Mouse (Mus musculus) MEL (cell line): ENCODE measurements around the gene AC124502.3. TPM values are rescaled to one million over a fixed set of nuclear protein-coding genes. Genes with fewer than 3 reads are reported as not detected.

Source experiments
- DNase-seq: peaks from one replicate; pipeline ENCODE4 v3.0.0; 2011; ENCODE audit warnings: low read depth, low spot score
- H3K27ac ChIP-seq: 2 replicates; pipeline ENCODE4 v1.5.1; 2012; ENCODE audit warnings: low read depth, mild to moderate bottlenecking, control low read depth, low read length, moderate library complexity; ENCODE audit not compliant: control insufficient read depth
- H3K27me3 ChIP-seq, 2 experiments: fragments of 150-350 bp in 1 of 2; sonication (generic) in 1 of 2; 2 replicates each; pipeline ENCODE4 v1.6.1; 2012; ENCODE audit warnings: low read length in 2 of 2, mild to moderate bottlenecking in 2 of 2, improper control_type of control experiment in 1 of 2, moderate library complexity in 1 of 2; ENCODE audit not compliant: insufficient read depth in 2 of 2, control insufficient read depth in 1 of 2
- H3K36me3 ChIP-seq, 2 experiments: 2 replicates each; pipeline ENCODE4 v1.6.1; 2012 to 2014; ENCODE audit warnings: low read length in 2 of 2, improper control_type of control experiment in 1 of 2, inconsistent platforms in 1 of 2, mild to moderate bottlenecking in 1 of 2; ENCODE audit not compliant: insufficient read depth in 2 of 2, control insufficient read depth in 1 of 2
- H3K4me1 ChIP-seq, 2 experiments: fragments of 150-350 bp in 1 of 2; sonication (generic) in 1 of 2; 2 replicates each; pipeline ENCODE4 v1.6.1; 2012; ENCODE audit warnings: low read length in 2 of 2, improper control_type of control experiment in 1 of 2, mild to moderate bottlenecking in 1 of 2; ENCODE audit not compliant: insufficient read depth in 2 of 2, control insufficient read depth in 1 of 2
- H3K4me3 ChIP-seq, 2 experiments: fragments of 150-350 bp in 1 of 2; sonication (generic) in 1 of 2; 2 replicates each; pipeline ENCODE4 v1.5.1; 2012; ENCODE audit warnings: low read depth in 2 of 2, low read length in 2 of 2, mild to moderate bottlenecking in 2 of 2, moderate library complexity in 2 of 2, control low read depth in 1 of 2, improper control_type of control experiment in 1 of 2; ENCODE audit not compliant: control insufficient read depth in 1 of 2, insufficient read depth in 1 of 2
- H3K79me2 ChIP-seq: 2 replicates; pipeline ENCODE4 v1.6.1; 2012; ENCODE audit warnings: mild to moderate bottlenecking, low read length, moderate library complexity; ENCODE audit not compliant: control insufficient read depth, poor library complexity, insufficient read depth
- H3K9ac ChIP-seq: 2 replicates; pipeline ENCODE4 v1.6.1; 2012; ENCODE audit warnings: low read depth, mild to moderate bottlenecking, control low read depth, low read length, moderate library complexity; ENCODE audit not compliant: control insufficient read depth, poor library complexity, severe bottlenecking
- H3K9me3 ChIP-seq: fragments of 150-350 bp; sonication (generic); replicated peaks from 2 replicates; pipeline ENCODE4 v1.6.1; 2012; ENCODE audit warnings: mild to moderate bottlenecking, low read length, improper control_type of control experiment, moderate library complexity; ENCODE audit not compliant: insufficient read depth
- CHD2 ChIP-seq: IDR thresholded peaks from 2 replicates; pipeline ENCODE4 v1.6.1; 2011; ENCODE audit warnings: low read length, improper control_type of control experiment
- CTCF ChIP-seq, 3 experiments: IDR thresholded peaks in 2 of 3; conservative IDR thresholded peaks in 1 of 3; 2 replicates each; pipeline ENCODE4 v1.5.1; 2011 to 2012; ENCODE audit warnings: low read length in 3 of 3, low read depth in 2 of 3, mild to moderate bottlenecking in 2 of 3, improper control_type of control experiment in 1 of 3, inconsistent platforms in 1 of 3, mixed read lengths in 1 of 3, moderate library complexity in 1 of 3; ENCODE audit not compliant: control insufficient read depth in 1 of 3, insufficient read depth in 1 of 3, poor library complexity in 1 of 3, severe bottlenecking in 1 of 3
- ELF1 ChIP-seq: IDR thresholded peaks from 2 replicates; pipeline ENCODE4 v1.6.1; 2014; ENCODE audit warnings: low read depth, mild to moderate bottlenecking, inconsistent platforms, low read length, improper control_type of control experiment, moderate library complexity
- EP300 ChIP-seq, 2 experiments: IDR thresholded peaks; 2 replicates each; pipeline ENCODE4 v1.6.1; 2011; ENCODE audit warnings: improper control_type of control experiment in 2 of 2, low read length in 2 of 2, low read depth in 1 of 2, mild to moderate bottlenecking in 1 of 2
- ETS1 ChIP-seq: IDR thresholded peaks from 2 replicates; pipeline ENCODE4 v1.6.1; 2012; ENCODE audit warnings: low read depth, mild to moderate bottlenecking, inconsistent platforms, low read length, improper control_type of control experiment, moderate library complexity
- GATA1 ChIP-seq: IDR thresholded peaks from 2 replicates; pipeline ENCODE4 v1.6.1; 2011; ENCODE audit warnings: low read depth, low read length, improper control_type of control experiment
- JUND ChIP-seq: IDR thresholded peaks from 2 replicates; pipeline ENCODE4 v1.6.1; 2011; ENCODE audit warnings: low read depth, mild to moderate bottlenecking, improper control_type of control experiment, low read length
- KAT2A ChIP-seq: conservative IDR thresholded peaks from 2 replicates; pipeline ENCODE4 v1.6.1; 2012; ENCODE audit warnings: low read depth, low read length, improper control_type of control experiment, inconsistent platforms
- MAX ChIP-seq: IDR thresholded peaks from 2 replicates; pipeline ENCODE4 v1.6.1; 2011; ENCODE audit warnings: low read length, improper control_type of control experiment
- MAZ ChIP-seq: IDR thresholded peaks from 2 replicates; pipeline ENCODE4 v1.6.1; 2012; ENCODE audit warnings: low read depth, mild to moderate bottlenecking, inconsistent platforms, low read length, improper control_type of control experiment
- MEF2A ChIP-seq: IDR thresholded peaks from 2 replicates; pipeline ENCODE4 v1.6.1; 2014; ENCODE audit warnings: low read depth, mild to moderate bottlenecking, inconsistent platforms, low read length, improper control_type of control experiment; ENCODE audit not compliant: poor library complexity, insufficient replicate concordance, severe bottlenecking; ENCODE audit errors: extremely low read depth
- MXI1 ChIP-seq: IDR thresholded peaks from 2 replicates; pipeline ENCODE4 v1.6.1; 2011; ENCODE audit warnings: mild to moderate bottlenecking, low read depth, low read length, improper control_type of control experiment
- NRF1 ChIP-seq: IDR thresholded peaks from 2 replicates; pipeline ENCODE4 v1.6.1; 2014; ENCODE audit warnings: low read depth, mild to moderate bottlenecking, inconsistent platforms, low read length, improper control_type of control experiment, moderate library complexity; ENCODE audit not compliant: poor library complexity, insufficient read depth, severe bottlenecking
- POLR2A ChIP-seq, 2 experiments: IDR thresholded peaks; 2 replicates each; pipeline ENCODE4 v1.6.1; 2011 to 2012; ENCODE audit warnings: low read length in 2 of 2, mild to moderate bottlenecking in 2 of 2, control low read depth in 1 of 2, improper control_type of control experiment in 1 of 2, low read depth in 1 of 2, moderate library complexity in 1 of 2; ENCODE audit not compliant: control insufficient read depth in 1 of 2, insufficient read depth in 1 of 2, poor library complexity in 1 of 2
- POLR2AphosphoS2 ChIP-seq: IDR thresholded peaks from 2 replicates; pipeline ENCODE4 v1.6.1; 2011; ENCODE audit warnings: low read length, improper control_type of control experiment
- POLR2AphosphoS5 ChIP-seq: IDR thresholded peaks from 2 replicates; pipeline ENCODE4 v1.6.1; 2012; ENCODE audit warnings: low read depth, borderline replicate concordance, mild to moderate bottlenecking, inconsistent platforms, low read length, moderate library complexity, mixed read lengths
- RAD21 ChIP-seq: IDR thresholded peaks from 2 replicates; pipeline ENCODE4 v1.6.1; 2011; ENCODE audit warnings: mild to moderate bottlenecking, low read depth, low read length, improper control_type of control experiment
- RCOR1 ChIP-seq: IDR thresholded peaks from 2 replicates; pipeline ENCODE4 v1.6.1; 2012; ENCODE audit warnings: low read depth, mild to moderate bottlenecking, inconsistent platforms, low read length, improper control_type of control experiment
- SIN3A ChIP-seq: IDR thresholded peaks from 2 replicates; pipeline ENCODE4 v1.6.1; 2012; ENCODE audit warnings: low read length, improper control_type of control experiment, inconsistent platforms
- SMC3 ChIP-seq: IDR thresholded peaks from 2 replicates; pipeline ENCODE4 v1.6.1; 2011; ENCODE audit warnings: low read depth, low read length, improper control_type of control experiment
- TAL1 ChIP-seq: IDR thresholded peaks from 2 replicates; pipeline ENCODE4 v1.6.1; 2012; ENCODE audit warnings: mild to moderate bottlenecking, inconsistent platforms, low read length, moderate library complexity, mixed read lengths
- TCF12 ChIP-seq: IDR thresholded peaks from 2 replicates; pipeline ENCODE4 v1.6.1; 2014; ENCODE audit warnings: low read depth, mild to moderate bottlenecking, inconsistent platforms, low read length, improper control_type of control experiment, moderate library complexity
- ZC3H11A ChIP-seq: IDR thresholded peaks from 2 replicates; pipeline ENCODE4 v1.6.1; 2012; ENCODE audit warnings: low read depth, mild to moderate bottlenecking, inconsistent platforms, low read length, improper control_type of control experiment
- ZKSCAN1 ChIP-seq: IDR thresholded peaks from 2 replicates; pipeline ENCODE4 v1.6.1; 2012; ENCODE audit warnings: low read depth, mild to moderate bottlenecking, inconsistent platforms, low read length, improper control_type of control experiment, moderate library complexity
- ZMIZ1 ChIP-seq: IDR thresholded peaks from 2 replicates; pipeline ENCODE4 v1.6.1; 2012; ENCODE audit warnings: low read depth, mild to moderate bottlenecking, inconsistent platforms, low read length, improper control_type of control experiment, moderate library complexity
- polyA plus RNA-seq, 2 experiments: library from polyadenylated mRNA; stranded (reverse) in 1 of 2; unstranded in 1 of 2; fragments of >175 nt in 1 of 2; fragments of >200 nt in 1 of 2; gene quantifications; 2 replicates each; pipeline versions ENCODE4 v1.2.1 to v1.2.4; 2012; ENCODE audit warnings: low replicate concordance in 2 of 2, low read depth in 1 of 2; ENCODE audit not compliant: insufficient read length in 2 of 2, insufficient read depth in 1 of 2, missing spikeins in 1 of 2
- total RNA-seq: library from RNA; depleted of rRNA; stranded (reverse); fragments of 300-350 nt; gene quantifications from 2 replicates; pipeline ENCODE4 v1.2.3, GENCODE M21; 2012

Gene AC124502.3
- total and polyA plus RNA-seq, 3 experiments: 0.75 to 2.1 TPM; not detected in 1

DNA sequence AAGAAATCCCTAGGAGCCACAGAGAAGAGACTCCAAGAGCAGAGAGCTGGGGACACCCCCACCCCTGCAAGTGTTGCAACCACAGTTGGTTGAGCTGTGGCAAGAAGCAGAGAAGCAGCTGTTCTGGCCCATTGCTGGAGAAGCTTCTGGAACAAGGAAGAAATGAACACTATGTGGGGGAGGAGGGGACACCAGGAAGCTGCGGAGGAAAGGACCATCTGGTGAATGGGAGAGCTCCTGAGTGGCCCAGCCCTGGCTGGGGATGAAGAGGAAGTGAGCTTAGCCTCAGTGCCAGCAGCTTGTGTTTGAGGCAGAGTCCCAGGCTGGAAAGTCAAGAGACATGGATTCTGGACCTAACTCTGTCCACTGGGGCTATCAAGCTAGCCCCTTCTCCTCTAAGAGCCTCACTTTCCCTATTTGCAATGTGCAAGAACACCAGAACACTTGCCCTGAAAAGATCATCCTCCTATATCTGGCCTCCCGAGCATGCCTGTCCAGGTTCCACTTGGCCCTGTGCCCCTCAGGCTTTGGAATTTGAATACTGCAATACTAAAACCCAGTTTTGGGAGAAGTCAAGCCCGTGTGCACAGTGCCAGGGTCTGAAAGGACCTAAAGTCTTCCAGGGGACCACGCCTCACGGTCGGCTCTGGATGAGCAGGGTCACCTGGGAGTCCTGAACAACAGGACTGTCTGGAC is 39.1 kb upstream of the AC124502.3 start:
- no peak for DNase-seq
- H3K27me3 ChIP-seq: peaks cover 0 to 10% of the 10 kb centered on the region in 2 experiments
- no peaks in the 10 kb centered on the region for H3K36me3 ChIP-seq
- no peaks in the 10 kb centered on the region for H3K9me3 ChIP-seq
- H3K4me3 ChIP-seq: no peak overlapping the region
- H3K4me1 ChIP-seq: no peaks in the 10 kb centered on the region
- no peak overlapping the region for H3K27ac ChIP-seq
- H3K79me2 ChIP-seq: no peaks in the 10 kb centered on the region
- TF ChIP-seq CTCF (IDR thresholded peaks at IDR 0.05 in 2 of 3, conservative IDR thresholded peaks at IDR 0.05 in 1 of 3; ENCODE audit: control insufficient read depth in 1 of 3, insufficient read depth in 1 of 3, low read depth in 2 of 3, low read length in 3 of 3, poor library complexity in 1 of 3, severe bottlenecking in 1 of 3): no peak
- TF ChIP-seq TCF12: no peak
- TF ChIP-seq RCOR1: no peak
- no peak for TF ChIP-seq ELF1
- no peak for TF ChIP-seq POLR2A (IDR thresholded peaks at IDR 0.05; ENCODE audit: control insufficient read depth in 1 of 2, insufficient read depth in 1 of 2, low read depth in 1 of 2, low read length in 2 of 2, poor library complexity in 1 of 2)
- TF ChIP-seq MXI1: no peak
- no peak for TF ChIP-seq ETS1
- TF ChIP-seq POLR2AphosphoS5: no peak
- TF ChIP-seq MEF2A: no peak
- no peak for TF ChIP-seq KAT2A
- TF ChIP-seq TAL1: no peak
- no peak for TF ChIP-seq MAX
- no peak for TF ChIP-seq SIN3A
- no peak for TF ChIP-seq POLR2AphosphoS2
- TF ChIP-seq ZMIZ1: no peak
- TF ChIP-seq JUND: no peak
- TF ChIP-seq EP300 (IDR thresholded peaks at IDR 0.05; ENCODE audit: low read depth in 1 of 2, low read length in 2 of 2): no peak
- no peak overlapping the region for H3K9ac ChIP-seq

DNA sequence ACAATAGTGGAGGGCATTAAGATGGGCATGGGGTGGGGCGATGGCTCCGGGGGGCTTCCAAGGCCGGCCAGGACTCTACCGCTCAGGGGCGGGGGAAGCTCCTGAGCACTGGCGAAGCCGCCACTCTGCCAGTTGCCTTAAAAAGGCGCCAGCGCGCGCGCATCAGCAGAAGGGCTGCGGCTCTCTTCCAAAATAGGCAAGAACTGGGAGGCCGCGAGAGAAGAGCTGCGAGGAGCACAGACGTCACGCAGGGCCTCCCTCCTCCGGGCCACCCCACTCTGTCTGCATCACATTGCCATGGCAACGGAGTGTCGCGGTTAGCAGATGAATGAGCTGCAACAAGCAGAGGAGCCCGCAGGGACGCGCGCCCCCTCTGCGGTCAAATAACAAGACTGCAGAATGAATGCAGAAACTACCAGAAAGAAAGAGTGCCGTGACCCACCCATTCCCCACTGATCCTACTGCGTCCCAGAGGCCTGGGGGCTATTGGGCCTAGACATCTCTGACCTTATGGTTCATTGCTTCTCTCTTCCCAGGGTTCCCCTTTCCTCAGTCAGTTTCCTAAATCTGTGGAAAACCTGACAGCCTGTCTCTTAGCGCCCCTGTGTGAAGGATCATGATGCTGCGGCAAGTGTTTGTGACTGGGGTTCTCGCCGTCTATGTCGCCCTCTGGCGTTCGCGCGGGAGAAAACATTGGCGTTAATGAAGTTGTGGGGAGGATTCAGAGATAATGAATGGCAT is 36.9 kb upstream of the AC124502.3 start:
- peak; percentile 77 for DNase-seq
- Histone ChIP-seq H3K4me1 (no peaks in the 10 kb centered on the region), H3K79me2 (no peaks in the 10 kb centered on the region), H3K4me3 (no peak overlapping the region), H3K9me3 (no peaks in the 10 kb centered on the region), H3K9ac (no peak overlapping the region), H3K36me3 (no peaks in the 10 kb centered on the region), H3K27ac (no peak overlapping the region), H3K27me3 (peaks cover 0 to 13% of the 10 kb centered on the region in 2 experiments)
- peak; percentile 88 for TF ChIP-seq SMC3
- no peak for TF ChIP-seq MAZ
- TF ChIP-seq CTCF (IDR thresholded peaks at IDR 0.05 in 2 of 3, conservative IDR thresholded peaks at IDR 0.05 in 1 of 3; ENCODE audit: control insufficient read depth in 1 of 3, insufficient read depth in 1 of 3, low read depth in 2 of 3, low read length in 3 of 3, poor library complexity in 1 of 3, severe bottlenecking in 1 of 3): peak; percentile 82 to 97 (median 86)
- no peak for TF ChIP-seq NRF1
- TF ChIP-seq RAD21: peak; percentile 84
- peak; percentile 72 for TF ChIP-seq ZC3H11A
- no peak for TF ChIP-seq CHD2
- no peak for TF ChIP-seq SIN3A
- TF ChIP-seq GATA1: 0 out of 2 replicates have a peak, but pooled peaks have one; percentile 8
- TF ChIP-seq MXI1: no peak
- TF ChIP-seq ZKSCAN1: no peak
